Mouse (Mus musculus) hindbrain, embryonic 11.5 days (tissue): ENCODE data around the gene Camsap1. TPM values are rescaled to one million over a fixed set of nuclear protein-coding genes. Genes with fewer than 3 reads are reported as not detected.

Source experiments
- ATAC-seq: fragments of 200-750 bp; cut with Nextera tagmentation; 2 replicates; pipeline ENCODE4 v1.8.0; 2017; ENCODE audit warnings: mild to moderate bottlenecking, moderate TSS enrichment, moderate library complexity; ENCODE audit not compliant: low FRiP score
- DNase-seq: peaks from one replicate; pipeline ENCODE4 v3.0.0-alpha.2; 2015; ENCODE audit warnings: low spot score
- H3K27ac ChIP-seq: fragments of 300-500 bp; sonication (generic); 2 replicates; pipeline ENCODE4 v1.5.1; 2014; ENCODE audit warnings: mild to moderate bottlenecking, low read depth, low read length
- H3K27me3 ChIP-seq: fragments of 300-500 bp; sonication (generic); 2 replicates; pipeline ENCODE4 v1.6.1; 2014; ENCODE audit warnings: mild to moderate bottlenecking, low read length, moderate library complexity, mixed read lengths; ENCODE audit not compliant: control insufficient read depth, insufficient read depth
- H3K36me3 ChIP-seq: fragments of 300-500 bp; sonication (generic); 2 replicates; pipeline ENCODE4 v1.6.1; 2014; ENCODE audit warnings: mild to moderate bottlenecking, low read length, moderate library complexity, mixed read lengths; ENCODE audit not compliant: control insufficient read depth, insufficient read depth
- H3K4me1 ChIP-seq: fragments of 300-500 bp; sonication (generic); replicated peaks from 2 replicates; pipeline ENCODE4 v1.6.1; 2014; ENCODE audit warnings: low read length, mixed read lengths; ENCODE audit not compliant: control insufficient read depth, insufficient read depth
- H3K4me2 ChIP-seq: fragments of 300-500 bp; sonication (generic); replicated peaks from 2 replicates; pipeline ENCODE4 v1.6.1; 2014; ENCODE audit warnings: mild to moderate bottlenecking, low read depth, low read length
- H3K4me3 ChIP-seq: fragments of 300-500 bp; sonication (generic); 2 replicates; pipeline ENCODE4 v1.5.1; 2014; ENCODE audit warnings: low read depth, low read length
- H3K9ac ChIP-seq: fragments of 300-500 bp; sonication (generic); 2 replicates; pipeline ENCODE4 v1.6.1; 2014; ENCODE audit warnings: low read depth, low read length
- H3K9me3 ChIP-seq: fragments of 300-500 bp; sonication (generic); 2 replicates; pipeline ENCODE4 v1.6.1; 2016; ENCODE audit warnings: low read length; ENCODE audit not compliant: control insufficient read depth
- WGBS: fragments of 180-500 bp; shearing (Covaris S2); extraction: QIAGEN DNeasy Blood & Tissue Kit; methylation state at CpG from one replicate; pipeline ENCODE4 v1.1.7; 2014; 5-methylcytosine and 5-hydroxymethylcytosine counted together
- polyA plus RNA-seq: library from polyadenylated mRNA; unstranded; fragments of >200 nt; fragmentation: Nextera tagmentation; extraction: Ambion mirVana; gene quantifications from 2 replicates; pipeline ENCODE4 v1.2.1, GENCODE M21; 2014

The Camsap1 gene
- polyA plus RNA-seq, 1 experiment from 2014 or later: 34.9 TPM

- Histone ChIP-seq H3K36me3 (peaks cover 3% of the 10 kb centered on the region; the same call in 1 of the 2 replicates), H3K9ac (no peak overlapping the region), H3K9me3 (no peaks in the 10 kb centered on the region), H3K4me1 (no peaks in the 10 kb centered on the region), H3K4me2 (no peak overlapping the region), H3K4me3 (no peak overlapping the region), H3K27me3 (no peaks in the 10 kb centered on the region), H3K27ac (no peak overlapping the region)
- DNase-seq (no peak), ATAC-seq (no peak)
- 89% methylated on average over 4 of the region's 4 CpGs for whole genome bisulfite sequencing
Observed at GRCm38 (mm10) chr2:25969319-25969718, 13.8 kb downstream of the Camsap1 start.

GRCm38 (mm10) chr2:25949291-25949690 is 33.8 kb downstream of the Camsap1 start:
- no peak overlapping the region for H3K4me3 ChIP-seq
- peaks cover 6% of the 10 kb centered on the region for H3K36me3 ChIP-seq
- H3K9ac ChIP-seq: no peak overlapping the region
- no peak overlapping the region for H3K27ac ChIP-seq
- H3K9me3 ChIP-seq: no peaks in the 10 kb centered on the region
- ATAC-seq: no peak
- 89% methylated on average over 3 of the region's 3 CpGs for WGBS
- no peak for DNase-seq
- no peak overlapping the region for H3K4me2 ChIP-seq
- no peaks in the 10 kb centered on the region for H3K4me1 ChIP-seq
- no peaks in the 10 kb centered on the region for H3K27me3 ChIP-seq

GRCm38 (mm10) chr2:25947950-25948349 is 35.1 kb downstream of the Camsap1 start:
- Histone ChIP-seq H3K36me3 (peaks cover 6% of the 10 kb centered on the region), H3K9me3 (no peaks in the 10 kb centered on the region), H3K4me3 (no peak overlapping the region), H3K4me1 (no peaks in the 10 kb centered on the region), H3K4me2 (no peak overlapping the region), H3K9ac (no peak overlapping the region), H3K27me3 (no peaks in the 10 kb centered on the region), H3K27ac (no peak overlapping the region)
- no peak for DNase-seq
- no peak for ATAC-seq
- WGBS: 88% methylated on average over 3 of the region's 3 CpGs

GRCm38 (mm10) chr2:25943822-25944221 is 39.3 kb downstream of the Camsap1 start:
- Histone ChIP-seq H3K27ac (no peak overlapping the region), H3K9me3 (no peaks in the 10 kb centered on the region), H3K9ac (no peak overlapping the region), H3K27me3 (no peaks in the 10 kb centered on the region), H3K4me3 (no peak overlapping the region), H3K36me3 (0 out of 2 replicates have a peak, but pooled peaks cover 11% of the 10 kb centered on the region), H3K4me2 (no peak overlapping the region), H3K4me1 (no peaks in the 10 kb centered on the region)
- ATAC-seq (no peak), DNase-seq (no peak)
- WGBS: 86% methylated on average over 2 of the region's 2 CpGs

- no peaks in the 10 kb centered on the region for H3K27me3 ChIP-seq
- no peak overlapping the region for H3K27ac ChIP-seq
- H3K4me1 ChIP-seq: no peaks in the 10 kb centered on the region
- H3K4me2 ChIP-seq: no peak overlapping the region
- no peak overlapping the region for H3K9ac ChIP-seq
- H3K4me3 ChIP-seq: no peak overlapping the region
- WGBS: 94% methylated on average over 6 of the region's 6 CpGs
- ATAC-seq: no peak
- H3K36me3 ChIP-seq: peaks cover 11% of the 10 kb centered on the region
- DNase-seq: no peak
- H3K9me3 ChIP-seq: no peaks in the 10 kb centered on the region
Observed at GRCm38 (mm10) chr2:25940503-25940902, 42.6 kb downstream of the Camsap1 start.

- H3K36me3 ChIP-seq: peaks cover 7% of the 10 kb centered on the region
- H3K4me1 ChIP-seq: no peaks in the 10 kb centered on the region
- peak; percentile 62 for DNase-seq
Observed at GRCm38 (mm10) chr2:25931249-25931859, 51.7 kb downstream of the Camsap1 start.

GRCm38 (mm10) chr2:25927821-25928220 is 55.3 kb downstream of the Camsap1 start:
- Histone ChIP-seq H3K27me3 (no peaks in the 10 kb centered on the region), H3K27ac (no peak overlapping the region), H3K36me3 (0 out of 2 replicates have a peak, but pooled peaks cover 7% of the 10 kb centered on the region), H3K4me2 (no peak overlapping the region), H3K9me3 (no peaks in the 10 kb centered on the region), H3K4me1 (no peaks in the 10 kb centered on the region), H3K4me3 (no peak overlapping the region), H3K9ac (no peak overlapping the region)
- ATAC-seq: no peak
- 94% methylated on average over 7 of the region's 7 CpGs for whole genome bisulfite sequencing
- DNase-seq: no peak

More at GRCm38 (mm10) chr2:25931249-25931859, 51.7 kb downstream of the Camsap1 start:
- no peak overlapping the region for H3K4me3 ChIP-seq
- H3K27me3 ChIP-seq: no peaks in the 10 kb centered on the region
- ATAC-seq: no peak
- H3K27ac ChIP-seq: no peak overlapping the region
- H3K9me3 ChIP-seq: no peaks in the 10 kb centered on the region
- H3K4me2 ChIP-seq: no peak overlapping the region
- H3K9ac ChIP-seq: no peak overlapping the region
- 89% methylated on average over 6 of the region's 6 CpGs for WGBS

GRCm38 (mm10) chr2:25924934-25925333 is 58.1 kb downstream of the Camsap1 start:
- ATAC-seq (no peak), DNase-seq (no peak)
- no peak overlapping the region for H3K27ac ChIP-seq
- H3K4me1 ChIP-seq: no peaks in the 10 kb centered on the region
- H3K36me3 ChIP-seq: 0 out of 2 replicates have a peak, but pooled peaks cover 2% of the 10 kb centered on the region
- no peak overlapping the region for H3K9ac ChIP-seq
- WGBS: 89% methylated on average over 4 of the region's 4 CpGs
- H3K4me3 ChIP-seq: no peak overlapping the region
- H3K9me3 ChIP-seq: no peaks in the 10 kb centered on the region
- H3K27me3 ChIP-seq: no peaks in the 10 kb centered on the region
- no peak overlapping the region for H3K4me2 ChIP-seq

GRCm38 (mm10) chr2:25923799-25924198 is 59.3 kb downstream of the Camsap1 start:
- DNase-seq (no peak), ATAC-seq (no peak)
- Histone ChIP-seq H3K27me3 (no peaks in the 10 kb centered on the region), H3K27ac (no peak overlapping the region), H3K4me3 (no peak overlapping the region), H3K4me1 (no peaks in the 10 kb centered on the region), H3K4me2 (no peak overlapping the region), H3K36me3 (0 out of 2 replicates have a peak, but pooled peaks cover 2% of the 10 kb centered on the region), H3K9me3 (no peaks in the 10 kb centered on the region), H3K9ac (no peak overlapping the region)
- WGBS: 83% methylated on average over 2 of the region's 2 CpGs
